Mouse (Mus musculus) activated CD4-positive, CD25-positive, alpha-beta regulatory T cell, adult 9 weeks (primary cell): ENCODE data around the gene Irak1bp1. TPM values are rescaled to one million over a fixed set of nuclear protein-coding genes. Genes with fewer than 3 reads are reported as not detected.

Experiments
- polyA plus RNA-seq: library from polyadenylated mRNA; unstranded; fragments of 100-300 nt; shearing (Covaris generic); gene quantifications from one replicate; pipeline ENCODE4 v1.2.1, GENCODE M21; 2017

Irak1bp1 gene
- 0.71 TPM for polyA plus RNA-seq

GRCm38 (mm10) chr9:82829007-82829689 is at the start of gene Irak1bp1:
Irak1bp1 (plus strand) TSS chr9:82829540.

Other genes starting within 250 kb of the Irak1bp1 start
- gene Phip, start 146.0 kb downstream of the Irak1bp1 start, polyA plus RNA-seq = 136 TPM